Mouse (Mus musculus) liver, postnatal 0 days (tissue): ENCODE data around the gene Cbln3.

ENCODE experiments used
- CTCF ChIP-seq: sonication (generic); IDR thresholded peaks from 2 replicates; pipeline ENCODE4 v1.5.1; 2016; ENCODE audit warnings: antibody characterized with exemption, low read depth
- EP300 ChIP-seq: IDR thresholded peaks from 2 replicates; pipeline ENCODE4 v1.6.1; 2016; ENCODE audit warnings: antibody characterized with exemption, low read depth, mild to moderate bottlenecking

- no peak for TF ChIP-seq CTCF
- TF ChIP-seq EP300 = no peak
These were observed 13.5 kb upstream of the Cbln3 start for GRCm38 (mm10) chr14:55897671-55898070.
